Mouse (Mus musculus) kidney, adult 2 months (tissue): ENCODE data around the gene Cep63.

Source experiments
- CTCF ChIP-seq: fragments of 200-500 bp; conservative IDR thresholded peaks from 2 replicates; pipeline ENCODE4 v1.5.1; 2011; ENCODE audit warnings: low read depth, mild to moderate bottlenecking, control low read depth, low read length, moderate library complexity, mixed read lengths; ENCODE audit not compliant: insufficient read depth, insufficient read length
- POLR2A ChIP-seq: fragments of 200-500 bp; IDR thresholded peaks from one replicate; pipeline ENCODE4 v1.6.1; 2011; ENCODE audit warnings: low read depth, low read length, control low read depth

- TF ChIP-seq POLR2A (no peak), CTCF (no peak)
These were observed 17.1 kb downstream of the Cep63 start for GRCm38 (mm10) chr9:102609221-102609620.
